Mouse (Mus musculus) midbrain, embryonic 12.5 days (tissue): Measurements from ENCODE around the gene Zic4. TPM values are rescaled to one million over a fixed set of nuclear protein-coding genes. Genes with fewer than 3 reads are reported as not detected.

ENCODE experiments used
- ATAC-seq: fragments of 200-750 bp; cut with Nextera tagmentation; 2 replicates; pipeline ENCODE4 v1.8.0; 2017; ENCODE audit warnings: low read depth, moderate TSS enrichment, moderate library complexity; ENCODE audit not compliant: low FRiP score
- H3K27ac ChIP-seq: fragments of 300-500 bp; sonication (generic); replicated peaks from 2 replicates; pipeline ENCODE4 v1.5.1; 2016; ENCODE audit warnings: mild to moderate bottlenecking
- H3K27me3 ChIP-seq: fragments of 300-500 bp; sonication (generic); 2 replicates; pipeline ENCODE4 v1.6.1; 2016; ENCODE audit warnings: mild to moderate bottlenecking
- H3K36me3 ChIP-seq: fragments of 300-500 bp; sonication (generic); 2 replicates; pipeline ENCODE4 v1.6.1; 2016
- H3K4me1 ChIP-seq: fragments of 300-500 bp; sonication (generic); 2 replicates; pipeline ENCODE4 v1.6.1; 2016
- H3K4me2 ChIP-seq: fragments of 300-500 bp; sonication (generic); replicated peaks from 2 replicates; pipeline ENCODE4 v1.6.1; 2016; ENCODE audit warnings: mild to moderate bottlenecking, moderate library complexity
- H3K4me3 ChIP-seq: fragments of 300-500 bp; sonication (generic); 2 replicates; pipeline ENCODE4 v1.5.1; 2016; ENCODE audit warnings: mild to moderate bottlenecking
- H3K9ac ChIP-seq: fragments of 300-500 bp; sonication (generic); replicated peaks from 2 replicates; pipeline ENCODE4 v1.6.1; 2016; ENCODE audit warnings: mild to moderate bottlenecking, moderate library complexity
- H3K9me3 ChIP-seq: fragments of 300-500 bp; sonication (generic); 2 replicates; pipeline ENCODE4 v1.6.1; 2016; ENCODE audit warnings: mild to moderate bottlenecking
- WGBS: fragments of 180-500 bp; shearing (Covaris S2); methylation state at CpG from one replicate; pipeline ENCODE4 v1.1.7; 2016; 5-methylcytosine and 5-hydroxymethylcytosine counted together
- polyA plus RNA-seq: library from polyadenylated mRNA; unstranded; fragments of >200 nt; fragmentation: Nextera tagmentation; extraction: Ambion mirVana; gene quantifications from 2 replicates; pipeline ENCODE4 v1.2.1, GENCODE M21; 2016

Zic4 gene
- polyA plus RNA-seq, 1 experiment from 2014 or later, result 44.6 TPM

GRCm38 (mm10) chr9:91355629-91356352, 6.4 kb upstream of the Zic4 start:
- H3K27me3 ChIP-seq, result peaks cover 59% of the 10 kb centered on the region
- ATAC-seq, result peak; percentile 87
- peaks cover 19% of the 10 kb centered on the region for H3K4me1 ChIP-seq
- peak overlapping the region; percentile 59; the same call in 1 of the 2 replicates for H3K9ac ChIP-seq
- peak overlapping the region; percentile 34 for H3K4me3 ChIP-seq
- peak overlapping the region; percentile 59 for H3K4me2 ChIP-seq
- WGBS, result 1% methylated on average over 34 of the region's 35 CpGs
- H3K27ac ChIP-seq, result peak overlapping the region; percentile 85
- H3K36me3 ChIP-seq, result no peaks in the 10 kb centered on the region
- no peaks in the 10 kb centered on the region for H3K9me3 ChIP-seq

- H3K4me1 ChIP-seq, result peaks cover 19% of the 10 kb centered on the region
- H3K9ac ChIP-seq, result no peak overlapping the region
- H3K36me3 ChIP-seq, result no peaks in the 10 kb centered on the region
- peak overlapping the region; percentile 34; the same call in 1 of the 2 replicates for H3K4me3 ChIP-seq
- peak overlapping the region; percentile 59 for H3K4me2 ChIP-seq
- H3K9me3 ChIP-seq, result no peaks in the 10 kb centered on the region
- no peak for ATAC-seq
- H3K27me3 ChIP-seq, result peaks cover 54% of the 10 kb centered on the region
- H3K27ac ChIP-seq, result peak overlapping the region; percentile 85
- 14% methylated on average over 4 of the region's 4 CpGs for WGBS
Observed at GRCm38 (mm10) chr9:91356353-91356740, 5.9 kb upstream of the Zic4 start.

- H3K9ac ChIP-seq, result no peak overlapping the region
- WGBS, result 16% methylated on average over 3 of the region's 3 CpGs
Observed at GRCm38 (mm10) chr9:91357321-91357720, 4.9 kb upstream of the Zic4 start.

GRCm38 (mm10) chr9:91358851-91359687, 3.1 kb upstream of the Zic4 start:
- Histone ChIP-seq H3K9me3 (no peaks in the 10 kb centered on the region), H3K9ac (peak overlapping the region; percentile 47), H3K27me3 (peaks cover 49% of the 10 kb centered on the region), H3K36me3 (no peaks in the 10 kb centered on the region), H3K4me3 (peak overlapping the region; percentile 38), H3K4me2 (peak overlapping the region; percentile 52), H3K27ac (0 out of 2 replicates have a peak overlapping the region, but pooled peaks have one; percentile 15), H3K4me1 (peaks cover 19% of the 10 kb centered on the region)
- 10% methylated on average over 10 of the region's 10 CpGs for WGBS
- ATAC-seq, result no peak

More at GRCm38 (mm10) chr9:91357321-91357720, 4.9 kb upstream of the Zic4 start:
- ATAC-seq, result no peak
- H3K36me3 ChIP-seq, result no peaks in the 10 kb centered on the region
- H3K27me3 ChIP-seq, result peaks cover 50% of the 10 kb centered on the region
- H3K4me2 ChIP-seq, result peak overlapping the region; percentile 30
- H3K9me3 ChIP-seq, result no peaks in the 10 kb centered on the region
- peak overlapping the region; percentile 85; the same call in 1 of the 2 replicates for H3K27ac ChIP-seq
- H3K4me1 ChIP-seq, result peaks cover 19% of the 10 kb centered on the region
- 0 out of 2 replicates have a peak overlapping the region, but pooled peaks have one; percentile 3 for H3K4me3 ChIP-seq

- Histone ChIP-seq H3K4me2 (peak overlapping the region; percentile 51), H3K27me3 (peaks cover 44% of the 10 kb centered on the region), H3K9me3 (no peaks in the 10 kb centered on the region), H3K27ac (0 out of 2 replicates have a peak overlapping the region, but pooled peaks have one; percentile 94), H3K4me1 (peaks cover 15% of the 10 kb centered on the region), H3K36me3 (no peaks in the 10 kb centered on the region), H3K4me3 (peak overlapping the region; percentile 79), H3K9ac (peak overlapping the region; percentile 92; the same call in 1 of the 2 replicates)
- no peak for ATAC-seq
- 2% methylated on average over 21 of the region's 21 CpGs for whole genome bisulfite sequencing
Observed at GRCm38 (mm10) chr9:91360151-91361032, 1.8 kb upstream of the Zic4 start.

- under 1% methylated on average over 35 of the region's 35 CpGs for WGBS
- Histone ChIP-seq H3K4me3 (peak overlapping the region; percentile 79), H3K27ac (peak overlapping the region; percentile 94), H3K4me2 (peak overlapping the region; percentile 51), H3K9me3 (no peaks in the 10 kb centered on the region), H3K27me3 (peaks cover 43% of the 10 kb centered on the region), H3K4me1 (peaks cover 7% of the 10 kb centered on the region; the same call in 1 of the 2 replicates), H3K9ac (peak overlapping the region; percentile 92), H3K36me3 (no peaks in the 10 kb centered on the region)
- ATAC-seq, result no peak
Observed at GRCm38 (mm10) chr9:91361033-91361855, 969 bp upstream of the Zic4 start.

GRCm38 (mm10) chr9:91363011-91363730, 958 bp downstream of the Zic4 start:
- H3K4me3 ChIP-seq, result peak overlapping the region; percentile 79
- no peaks in the 10 kb centered on the region for H3K36me3 ChIP-seq
- no peak for ATAC-seq
- peaks cover 6% of the 10 kb centered on the region; the same call in 1 of the 2 replicates for H3K4me1 ChIP-seq
- under 1% methylated on average over 14 of the region's 14 CpGs for WGBS
- peak overlapping the region; percentile 92 for H3K9ac ChIP-seq
- peaks cover 48% of the 10 kb centered on the region for H3K27me3 ChIP-seq
- peak overlapping the region; percentile 94 for H3K27ac ChIP-seq
- H3K9me3 ChIP-seq, result no peaks in the 10 kb centered on the region
- peak overlapping the region; percentile 51 for H3K4me2 ChIP-seq

GRCm38 (mm10) chr9:91363814-91364126, 1.6 kb downstream of the Zic4 start:
- Histone ChIP-seq H3K27me3 (peaks cover 54% of the 10 kb centered on the region), H3K4me2 (peak overlapping the region; percentile 51), H3K4me1 (peaks cover 6% of the 10 kb centered on the region; the same call in 1 of the 2 replicates), H3K36me3 (no peaks in the 10 kb centered on the region), H3K4me3 (peak overlapping the region; percentile 79), H3K27ac (peak overlapping the region; percentile 94), H3K9ac (peak overlapping the region; percentile 92), H3K9me3 (no peaks in the 10 kb centered on the region)
- under 1% methylated on average over 7 of the region's 7 CpGs for WGBS
- no peak for ATAC-seq

- H3K4me3 ChIP-seq, result peak overlapping the region; percentile 79
- peak overlapping the region; percentile 94 for H3K27ac ChIP-seq
- H3K4me2 ChIP-seq, result peak overlapping the region; percentile 51
- H3K36me3 ChIP-seq, result no peaks in the 10 kb centered on the region
- under 1% methylated on average over 77 of the region's 77 CpGs for WGBS
- peaks cover 4% of the 10 kb centered on the region; the same call in 1 of the 2 replicates for H3K4me1 ChIP-seq
- H3K27me3 ChIP-seq, result peaks cover 58% of the 10 kb centered on the region
- peak; percentile 25; the same call in 1 of the 2 replicates for ATAC-seq
- peak overlapping the region; percentile 92 for H3K9ac ChIP-seq
- no peaks in the 10 kb centered on the region for H3K9me3 ChIP-seq
Observed at GRCm38 (mm10) chr9:91364127-91364970, 2.1 kb downstream of the Zic4 start.
